Mouse (Mus musculus) hindbrain, embryonic 15.5 days (tissue): ENCODE results near the gene Dclre1c. TPM values are rescaled to one million over a fixed set of nuclear protein-coding genes. Genes with fewer than 3 reads are reported as not detected.
A peak's percentile ranks its signal among the peaks of the same experiment; 100 is the strongest.
"Not testable (repeated sequence)": the region's sequence is repeated elsewhere in the genome, so short reads cannot be mapped to it uniquely, and the experiment has no call there.

Experiments
- ATAC-seq: fragments of 200-750 bp; cut with Nextera tagmentation; 2 replicates; pipeline ENCODE4 v1.8.0; 2017; ENCODE audit warnings: low read depth, moderate number of reproducible peaks, moderate TSS enrichment; ENCODE audit not compliant: low FRiP score
- H3K27ac ChIP-seq: fragments of 300-500 bp; sonication (generic); replicated peaks from 2 replicates; pipeline ENCODE4 v1.5.1; 2015; ENCODE audit warnings: mild to moderate bottlenecking, inconsistent platforms
- H3K27me3 ChIP-seq: fragments of 300-500 bp; sonication (generic); 2 replicates; pipeline ENCODE4 v1.6.1; 2015; ENCODE audit warnings: control low read depth, inconsistent platforms
- H3K36me3 ChIP-seq: fragments of 300-500 bp; sonication (generic); 2 replicates; pipeline ENCODE4 v1.6.1; 2015; ENCODE audit warnings: control low read depth, inconsistent platforms
- H3K4me1 ChIP-seq: fragments of 300-500 bp; sonication (generic); replicated peaks from 2 replicates; pipeline ENCODE4 v1.6.1; 2015; ENCODE audit warnings: control low read depth, inconsistent platforms
- H3K4me2 ChIP-seq: fragments of 300-500 bp; sonication (generic); 2 replicates; pipeline ENCODE4 v1.6.1; 2015; ENCODE audit warnings: moderate library complexity, mild to moderate bottlenecking, inconsistent platforms
- H3K4me3 ChIP-seq: fragments of 300-500 bp; sonication (generic); 2 replicates; pipeline ENCODE4 v1.5.1; 2015; ENCODE audit warnings: mild to moderate bottlenecking, inconsistent platforms
- H3K9ac ChIP-seq: fragments of 300-500 bp; sonication (generic); 2 replicates; pipeline ENCODE4 v1.6.1; 2015; ENCODE audit warnings: inconsistent platforms
- H3K9me3 ChIP-seq: fragments of 300-500 bp; sonication (generic); 2 replicates; pipeline ENCODE4 v1.6.1; 2016; ENCODE audit warnings: control low read depth, inconsistent platforms
- WGBS: fragments of 180-500 bp; shearing (Covaris S2); methylation state at CpG from one replicate; pipeline ENCODE4 v1.1.7; 2015; 5-methylcytosine and 5-hydroxymethylcytosine counted together
- polyA plus RNA-seq: library from polyadenylated mRNA; unstranded; fragments of >200 nt; fragmentation: Nextera tagmentation; extraction: Ambion mirVana; gene quantifications from 2 replicates; pipeline ENCODE4 v1.2.1, GENCODE M21; 2015

Gene Dclre1c
- 8.1 and 8.2 TPM in 2 replicates for polyA plus RNA-seq

DNA sequence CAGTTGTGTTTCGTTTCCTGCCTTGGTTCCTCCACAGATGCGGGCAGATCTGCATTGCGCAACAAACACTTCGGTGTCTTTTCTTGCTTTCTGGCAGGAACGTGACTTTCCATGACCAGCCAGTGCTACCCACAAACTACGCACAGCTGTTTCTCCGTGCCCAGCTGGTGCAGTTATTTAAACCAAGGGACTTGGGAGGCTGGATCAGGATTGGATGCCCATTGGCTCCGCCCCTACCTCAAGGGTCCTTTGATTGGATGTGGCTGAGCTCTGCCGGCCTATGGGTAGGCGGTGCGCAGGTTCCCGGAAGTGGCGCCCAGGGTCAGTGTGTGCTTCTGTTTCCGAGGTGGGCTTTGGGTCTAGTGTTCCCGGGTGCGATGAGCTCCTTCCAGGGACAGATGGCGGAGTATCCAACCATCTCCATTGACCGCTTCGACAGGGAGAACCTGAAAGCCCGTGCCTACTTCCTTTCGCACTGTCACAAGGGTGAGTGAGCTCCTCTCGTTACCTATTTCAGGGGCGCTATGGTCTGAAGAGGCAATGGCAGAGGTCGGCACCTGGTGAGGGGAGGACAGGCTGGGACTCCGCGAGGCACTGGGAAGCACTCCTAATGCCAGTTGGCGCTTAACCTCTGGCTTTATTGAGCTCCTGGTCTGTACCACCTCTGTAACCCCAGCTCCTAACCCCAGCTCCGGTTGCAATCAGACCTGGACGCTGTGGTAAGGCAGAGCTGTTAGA lies at the start of gene Dclre1c:
Dclre1c (plus strand) TSS at position 291 of the 738 bp plus-strand sequence.
- H3K36me3 ChIP-seq, result 0 out of 2 replicates have a peak, but pooled peaks cover 3% of the 10 kb centered on the region
- H3K4me3 ChIP-seq, result peak within 1 kb of the TSS; percentile 70
- ATAC-seq, result peak; percentile 99
- H3K9me3 ChIP-seq, result no peaks in the 10 kb centered on the region
- 1% methylated on average over 29 of the region's 29 CpGs for WGBS
- H3K27ac ChIP-seq, result 0 out of 2 replicates have a peak within 1 kb of the TSS, but pooled peaks have one; percentile 31
- peak within 1 kb of the TSS; percentile 93 for H3K4me2 ChIP-seq
- H3K9ac ChIP-seq, result peak within 1 kb of the TSS; percentile 61
- peaks cover 16% of the 10 kb centered on the region for H3K4me1 ChIP-seq
- H3K27me3 ChIP-seq, result no peaks in the 10 kb centered on the region

DNA sequence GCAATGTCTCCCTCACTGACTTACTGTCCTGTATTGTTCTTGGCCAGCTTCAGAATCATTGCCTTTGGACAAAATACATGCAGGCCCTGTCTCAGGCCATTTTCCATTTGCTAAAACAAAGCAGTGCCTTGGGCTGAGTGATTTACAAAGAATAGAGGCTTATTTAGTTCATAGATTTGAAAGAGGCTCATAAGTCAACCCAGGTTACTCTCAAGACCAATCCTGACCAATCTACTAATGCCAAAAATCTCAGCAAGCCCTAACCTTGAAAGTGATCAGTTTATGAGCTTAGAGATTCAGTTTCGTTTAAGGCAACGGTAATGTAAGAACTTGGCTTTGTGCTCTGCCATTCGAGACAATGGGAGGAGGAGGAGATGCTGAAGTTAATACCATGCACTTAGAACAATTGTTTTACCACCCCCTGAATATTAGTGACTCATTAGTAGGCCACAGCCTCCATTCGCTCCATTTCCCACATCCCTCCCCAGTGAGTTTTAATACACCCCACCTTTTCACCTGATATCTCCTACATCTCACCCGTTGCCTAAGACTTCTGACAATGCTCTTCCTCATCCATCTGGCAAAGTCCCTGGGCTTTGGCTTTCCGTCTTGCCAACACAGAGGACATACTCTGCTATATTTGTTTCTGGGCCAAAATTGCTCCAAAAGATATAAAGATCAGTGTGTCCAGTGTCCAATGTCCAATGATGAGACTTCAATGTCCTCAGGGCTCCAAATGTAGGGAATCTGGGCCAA lies 36.6 kb upstream of the Dclre1c start:
- Histone ChIP-seq H3K9me3 (no peaks in the 10 kb centered on the region), H3K27me3 (no peaks in the 10 kb centered on the region), H3K36me3 (no peaks in the 10 kb centered on the region), H3K4me1 (no peaks in the 10 kb centered on the region), H3K4me2 (no peak overlapping the region), H3K9ac (no peak overlapping the region), H3K27ac (no peak overlapping the region), H3K4me3 (no peak overlapping the region)
- no peak for ATAC-seq
- WGBS, result 88% methylated on average over 6 of the region's 6 CpGs

DNA sequence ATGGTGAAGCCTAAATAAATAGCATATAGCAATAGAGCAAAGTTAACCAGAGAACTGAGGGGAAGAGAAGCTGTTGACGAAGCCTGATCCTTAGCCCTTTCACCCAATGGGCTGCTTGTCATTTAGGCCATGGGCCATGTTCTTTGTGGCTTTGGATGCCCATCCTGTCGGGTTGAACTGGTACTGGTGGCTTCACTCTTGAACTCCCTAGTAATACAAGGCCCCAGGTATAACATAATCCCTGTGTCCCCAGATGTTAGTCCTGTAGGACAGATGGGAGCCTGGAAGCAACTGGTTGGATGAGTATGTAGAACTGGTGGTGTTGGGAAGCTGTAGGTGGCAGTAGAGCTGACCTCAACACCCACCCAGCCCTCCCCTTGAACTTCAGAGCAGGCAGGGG lies 32.0 kb upstream of the Dclre1c start:
- Histone ChIP-seq H3K27ac (no peak overlapping the region), H3K4me2 (no peak overlapping the region), H3K36me3 (no peaks in the 10 kb centered on the region), H3K9me3 (no peaks in the 10 kb centered on the region), H3K4me1 (no peaks in the 10 kb centered on the region), H3K9ac (no peak overlapping the region), H3K27me3 (no peaks in the 10 kb centered on the region), H3K4me3 (no peak overlapping the region)
- WGBS, result 79% methylated on average over 2 of the region's 2 CpGs
- no peak for ATAC-seq

DNA sequence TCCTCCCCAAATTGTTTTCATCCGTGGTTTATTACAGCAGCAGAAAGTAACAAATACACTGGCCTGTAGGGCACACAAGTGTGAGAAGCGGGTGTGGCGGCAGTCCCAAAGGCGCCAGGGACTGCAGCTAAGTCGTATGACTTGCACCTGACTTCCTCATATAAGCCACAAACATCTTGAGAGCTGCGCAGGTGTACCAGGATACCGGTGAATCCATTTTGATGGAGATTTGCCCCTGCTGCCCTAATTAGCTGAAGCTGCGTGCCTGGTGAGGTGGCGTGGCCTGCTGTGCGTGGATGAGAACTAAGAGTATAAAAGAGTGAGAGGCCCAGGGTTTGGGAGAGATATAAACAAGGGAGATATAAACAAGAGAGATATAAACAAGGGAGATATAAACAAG lies 26.8 kb upstream of the Dclre1c start, which contains the start of gene Olah:
Olah (minus strand) TSS at position 101 of the 400 bp plus-strand sequence.
- WGBS, result 76% methylated on average over 10 of the region's 10 CpGs
- not testable (repeated sequence) for H3K4me2 ChIP-seq, H3K4me1 ChIP-seq, H3K9me3 ChIP-seq, ATAC-seq, H3K36me3 ChIP-seq, H3K9ac ChIP-seq, H3K27me3 ChIP-seq, H3K4me3 ChIP-seq, H3K27ac ChIP-seq

DNA sequence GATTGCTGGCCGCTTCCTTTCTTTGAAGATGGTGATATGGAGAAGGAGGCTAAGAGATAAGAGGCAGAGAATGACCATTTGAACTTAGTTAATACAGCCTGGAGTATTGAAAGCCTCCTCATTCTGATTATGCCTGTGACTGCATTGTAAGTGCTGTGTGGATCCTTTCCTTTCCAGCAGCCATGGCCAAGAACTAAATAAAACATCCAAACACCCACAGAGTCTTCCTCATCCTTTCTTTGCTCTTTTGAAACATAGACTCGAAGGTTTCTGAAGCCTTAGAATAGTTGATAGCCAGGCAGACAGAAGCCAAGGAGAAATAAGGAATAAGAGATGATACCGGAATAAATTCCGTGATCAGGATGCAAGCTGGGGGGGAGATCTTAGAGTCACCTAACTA lies 17.9 kb upstream of the Dclre1c start:
- WGBS, result 89% methylated on average over 4 of the region's 4 CpGs
- ATAC-seq, result no peak
- no peaks in the 10 kb centered on the region for H3K36me3 ChIP-seq
- no peak overlapping the region for H3K27ac ChIP-seq
- no peaks in the 10 kb centered on the region for H3K9me3 ChIP-seq
- no peak overlapping the region for H3K4me3 ChIP-seq
- H3K27me3 ChIP-seq, result no peaks in the 10 kb centered on the region
- no peak overlapping the region for H3K9ac ChIP-seq
- no peak overlapping the region for H3K4me2 ChIP-seq
- no peaks in the 10 kb centered on the region for H3K4me1 ChIP-seq

DNA sequence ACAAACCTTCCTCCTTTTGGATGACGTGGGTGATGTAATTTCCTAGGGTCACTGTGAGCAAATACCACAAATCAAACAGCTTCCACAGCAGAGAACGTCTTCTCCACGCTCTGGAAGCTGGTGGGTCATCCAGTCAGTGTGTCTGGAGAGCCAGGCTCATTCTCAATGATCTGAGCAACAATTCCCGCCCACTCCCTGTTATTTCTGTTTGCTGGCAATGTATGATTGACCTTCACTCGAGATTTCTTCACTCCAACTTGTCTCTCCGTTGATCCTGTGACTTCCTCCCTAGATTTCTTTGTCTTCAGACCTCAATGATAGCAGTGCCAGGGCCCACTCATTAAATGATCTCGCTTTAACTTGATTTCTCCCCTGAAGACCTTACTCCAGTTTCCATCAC lies 16.2 kb upstream of the Dclre1c start:
- no peaks in the 10 kb centered on the region for H3K27me3 ChIP-seq
- H3K27ac ChIP-seq, result no peak overlapping the region
- H3K36me3 ChIP-seq, result no peaks in the 10 kb centered on the region
- no peak for ATAC-seq
- no peaks in the 10 kb centered on the region for H3K9me3 ChIP-seq
- no peak overlapping the region for H3K4me3 ChIP-seq
- H3K4me2 ChIP-seq, result no peak overlapping the region
- H3K4me1 ChIP-seq, result no peaks in the 10 kb centered on the region
- 87% methylated on average over 7 of the region's 7 CpGs for WGBS
- H3K9ac ChIP-seq, result no peak overlapping the region

DNA sequence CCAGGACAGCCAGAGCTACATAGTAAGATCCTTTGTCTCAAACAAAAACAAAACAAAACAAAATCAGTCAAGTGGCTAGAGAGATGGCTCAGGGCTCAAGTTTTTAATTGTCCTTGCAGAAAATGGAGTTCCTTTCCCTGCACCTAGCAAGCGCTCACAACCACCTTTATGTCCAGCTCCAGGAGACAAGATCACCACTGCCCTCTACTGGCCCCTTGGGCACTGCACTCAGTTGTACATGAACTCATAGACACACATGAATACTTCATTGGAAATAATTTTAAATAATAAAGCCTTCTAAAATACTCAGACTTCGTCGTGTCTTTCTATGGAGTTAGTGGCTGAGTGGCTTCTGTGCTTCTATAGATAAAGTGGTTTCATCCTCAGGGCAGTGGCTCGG lies 9.7 kb upstream of the Dclre1c start:
- no peak overlapping the region for H3K4me3 ChIP-seq
- H3K9me3 ChIP-seq, result no peaks in the 10 kb centered on the region
- 38% methylated on average over 4 of the region's 4 CpGs for WGBS
- H3K27ac ChIP-seq, result no peak overlapping the region
- no peak overlapping the region for H3K4me2 ChIP-seq
- H3K9ac ChIP-seq, result no peak overlapping the region
- H3K4me1 ChIP-seq, result peaks cover 5% of the 10 kb centered on the region; the same call in 1 of the 2 replicates
- no peak for ATAC-seq
- H3K36me3 ChIP-seq, result no peaks in the 10 kb centered on the region
- H3K27me3 ChIP-seq, result peaks cover 11% of the 10 kb centered on the region; the same call in 1 of the 2 replicates

DNA sequence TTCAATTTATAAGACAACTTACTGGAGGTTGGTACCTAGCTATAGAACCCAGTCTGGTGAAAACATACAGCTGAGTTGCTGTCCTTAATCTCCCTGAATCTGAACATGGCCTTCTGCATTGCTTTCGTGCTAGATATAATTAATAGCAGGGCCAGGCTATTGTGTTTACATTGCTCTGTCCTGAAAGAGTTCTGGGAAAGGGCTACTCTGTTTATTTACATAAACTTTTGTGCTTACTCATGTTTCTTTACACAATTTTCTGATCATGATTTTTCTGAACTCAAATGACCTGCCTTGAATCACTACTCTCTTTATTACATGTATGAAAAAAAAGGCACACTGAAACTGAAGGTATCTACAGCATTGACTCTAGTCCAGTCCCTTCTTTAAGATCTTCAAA lies 8.3 kb upstream of the Dclre1c start:
- no peak for ATAC-seq
- WGBS, result 73% methylated on average over 1 of the region's 1 CpGs
- H3K9ac ChIP-seq, result no peak overlapping the region

DNA sequence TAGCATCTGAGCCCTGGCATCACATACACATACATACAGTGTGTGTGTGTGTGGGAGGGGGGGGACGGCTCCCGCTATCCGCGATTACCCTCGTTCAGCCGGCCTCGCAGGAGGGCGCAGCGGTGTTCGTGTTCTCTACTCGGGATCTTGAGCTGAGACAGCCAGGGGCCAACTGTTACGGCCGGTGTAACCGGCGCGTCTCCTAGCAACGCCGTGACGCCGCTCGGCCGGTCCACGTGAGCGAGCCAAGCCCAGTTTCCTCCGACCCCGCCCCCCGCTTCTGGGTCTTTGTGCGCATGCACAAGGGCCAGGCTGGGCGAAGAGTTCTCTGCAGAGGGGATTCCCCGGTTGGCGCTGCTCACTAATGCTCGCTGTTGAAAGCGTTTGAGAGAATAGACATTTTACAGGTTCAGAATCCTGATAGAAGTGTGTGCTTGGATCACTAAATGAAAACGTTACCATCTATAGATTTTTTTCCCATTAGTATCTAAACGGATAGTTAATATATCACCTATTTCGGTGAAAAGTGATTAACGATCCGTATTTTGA lies 5.0 kb upstream of the Dclre1c start:
- 0 out of 2 replicates have a peak overlapping the region, but pooled peaks have one; percentile 30 for H3K27ac ChIP-seq
- H3K4me3 ChIP-seq, result peak overlapping the region; percentile 61
- H3K9ac ChIP-seq, result peak overlapping the region; percentile 51
- ATAC-seq, result peak; percentile 95
- H3K27me3 ChIP-seq, result peaks cover 11% of the 10 kb centered on the region; the same call in 1 of the 2 replicates
- H3K4me2 ChIP-seq, result peak overlapping the region; percentile 68
- H3K36me3 ChIP-seq, result no peaks in the 10 kb centered on the region
- peaks cover 12% of the 10 kb centered on the region for H3K4me1 ChIP-seq
- no peaks in the 10 kb centered on the region for H3K9me3 ChIP-seq
- under 1% methylated on average over 38 of the region's 38 CpGs for WGBS

More for the DNA sequence above, 8.3 kb upstream of the Dclre1c start:
- Histone ChIP-seq H3K27ac (no peak overlapping the region), H3K27me3 (peaks cover 11% of the 10 kb centered on the region; the same call in 1 of the 2 replicates), H3K4me2 (no peak overlapping the region), H3K36me3 (no peaks in the 10 kb centered on the region), H3K9me3 (no peaks in the 10 kb centered on the region), H3K4me1 (peaks cover 8% of the 10 kb centered on the region), H3K4me3 (no peak overlapping the region)

DNA sequence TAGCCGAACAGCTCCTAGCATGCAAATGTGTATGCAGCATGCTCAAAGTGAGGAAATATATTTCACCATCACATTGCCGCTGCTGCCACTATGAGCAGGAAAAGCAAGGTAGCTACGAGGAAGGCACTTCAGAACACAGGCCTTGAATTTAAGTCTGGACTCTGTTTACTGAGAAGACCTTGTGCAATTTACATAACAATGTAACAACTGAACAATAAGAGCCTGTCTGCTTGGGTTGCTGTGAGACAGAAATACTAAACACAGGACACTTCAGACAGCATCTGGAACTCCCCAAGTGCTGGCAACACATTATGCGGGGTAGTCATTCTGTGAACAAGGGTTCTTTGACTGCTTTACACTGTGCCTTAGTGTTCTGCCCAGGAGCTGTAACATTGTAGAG lies 3.8 kb upstream of the Dclre1c start:
- no peak for ATAC-seq
- H3K9ac ChIP-seq, result no peak overlapping the region
- H3K4me3 ChIP-seq, result no peak overlapping the region
- H3K4me1 ChIP-seq, result peaks cover 21% of the 10 kb centered on the region
- H3K9me3 ChIP-seq, result no peaks in the 10 kb centered on the region
- H3K27ac ChIP-seq, result no peak overlapping the region
- peaks cover 11% of the 10 kb centered on the region; the same call in 1 of the 2 replicates for H3K27me3 ChIP-seq
- H3K4me2 ChIP-seq, result no peak overlapping the region
- no peaks in the 10 kb centered on the region for H3K36me3 ChIP-seq
- 37% methylated on average over 4 of the region's 4 CpGs for WGBS

DNA sequence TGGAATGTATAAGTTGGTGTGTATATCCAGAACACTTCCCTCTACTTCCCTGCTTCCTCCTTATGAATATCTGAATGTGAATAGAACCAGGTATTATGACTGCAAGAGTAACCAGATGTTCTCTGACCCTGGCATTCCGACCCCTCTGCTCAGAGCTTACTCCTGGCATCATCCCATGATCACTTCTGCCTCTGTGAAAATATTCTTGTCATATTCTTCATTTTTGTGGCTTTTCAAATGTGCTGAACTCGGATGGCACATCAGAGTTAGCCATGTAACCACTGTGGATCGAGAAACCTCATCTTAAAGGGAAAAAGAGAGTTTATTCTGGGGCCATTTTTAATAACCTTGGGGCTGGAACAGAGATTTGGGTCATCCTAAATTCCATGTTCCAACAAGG lies 1.4 kb upstream of the Dclre1c start, which contains the start of gene Meig1:
Meig1 (minus strand) TSS at position 101 of the 400 bp plus-strand sequence.
- Histone ChIP-seq H3K36me3 (0 out of 2 replicates have a peak, but pooled peaks cover 3% of the 10 kb centered on the region), H3K9me3 (no peaks in the 10 kb centered on the region), H3K27ac (no peak within 1 kb of the TSS), H3K4me2 (peak within 1 kb of the TSS; percentile 93), H3K4me1 (peaks cover 21% of the 10 kb centered on the region), H3K27me3 (peaks cover 6% of the 10 kb centered on the region; the same call in 1 of the 2 replicates), H3K4me3 (no peak within 1 kb of the TSS), H3K9ac (no peak within 1 kb of the TSS)
- no peak for ATAC-seq
- 74% methylated on average over 3 of the region's 3 CpGs for WGBS

DNA sequence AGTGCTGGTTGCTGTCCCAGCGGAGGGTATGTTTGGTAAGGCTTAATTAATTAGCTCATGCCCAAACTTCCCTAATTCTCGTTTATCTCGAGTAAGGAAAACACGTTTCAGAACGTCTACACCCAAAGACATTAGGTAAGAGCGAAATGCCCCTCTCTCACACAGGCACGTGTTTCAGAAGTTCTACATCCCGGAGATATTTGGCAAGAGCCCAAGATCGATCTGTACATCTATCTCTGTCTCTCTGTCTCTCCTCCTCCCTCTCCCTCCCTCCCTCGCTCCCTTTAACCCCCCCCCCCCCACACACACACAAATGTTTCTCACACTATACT lies 614 bp downstream of the Dclre1c start:
- peak overlapping the region; percentile 93 for H3K4me2 ChIP-seq
- peaks cover 16% of the 10 kb centered on the region for H3K4me1 ChIP-seq
- H3K9ac ChIP-seq, result peak overlapping the region; percentile 61
- 6% methylated on average over 10 of the region's 10 CpGs for WGBS
- no peaks in the 10 kb centered on the region for H3K9me3 ChIP-seq
- H3K27me3 ChIP-seq, result no peaks in the 10 kb centered on the region
- H3K27ac ChIP-seq, result no peak overlapping the region
- peak overlapping the region; percentile 70 for H3K4me3 ChIP-seq
- 0 out of 2 replicates have a peak, but pooled peaks cover 3% of the 10 kb centered on the region for H3K36me3 ChIP-seq
- ATAC-seq, result no peak
